Mouse (Mus musculus) brain, embryonic 14.5 days (tissue): ENCODE results near the gene Fer. TPM values are rescaled to one million over a fixed set of nuclear protein-coding genes. Genes with fewer than 3 reads are reported as not detected.
A peak's percentile ranks its signal among the peaks of the same experiment; 100 is the strongest.

ENCODE experiments used
- DNase-seq: peaks from one replicate; pipeline ENCODE4 v3.0.0-alpha.2; 2011; ENCODE audit warnings: low read depth
- CTCF ChIP-seq: fragments of 200-500 bp; IDR thresholded peaks from 2 replicates; pipeline ENCODE4 v1.5.1; 2012; ENCODE audit warnings: inconsistent platforms, mild to moderate bottlenecking, moderate library complexity, borderline replicate concordance; ENCODE audit not compliant: insufficient read depth, insufficient read length; ENCODE audit errors: extremely low read depth
- POLR2A ChIP-seq: fragments of 200-500 bp; IDR thresholded peaks from 2 replicates; pipeline ENCODE4 v1.6.1; 2012; ENCODE audit warnings: mild to moderate bottlenecking, inconsistent platforms, borderline replicate concordance; ENCODE audit not compliant: poor library complexity, insufficient read depth, insufficient read length, severe bottlenecking; ENCODE audit errors: extremely low read depth
- polyA plus RNA-seq: library from polyadenylated mRNA; depleted of rRNA; stranded (reverse); fragments of >200 nt; gene quantifications from 2 replicates; pipeline ENCODE4 v1.2.3, GENCODE M21; 2012

The Fer gene
- polyA plus RNA-seq, 1 experiment, result 14.9 TPM

DNA sequence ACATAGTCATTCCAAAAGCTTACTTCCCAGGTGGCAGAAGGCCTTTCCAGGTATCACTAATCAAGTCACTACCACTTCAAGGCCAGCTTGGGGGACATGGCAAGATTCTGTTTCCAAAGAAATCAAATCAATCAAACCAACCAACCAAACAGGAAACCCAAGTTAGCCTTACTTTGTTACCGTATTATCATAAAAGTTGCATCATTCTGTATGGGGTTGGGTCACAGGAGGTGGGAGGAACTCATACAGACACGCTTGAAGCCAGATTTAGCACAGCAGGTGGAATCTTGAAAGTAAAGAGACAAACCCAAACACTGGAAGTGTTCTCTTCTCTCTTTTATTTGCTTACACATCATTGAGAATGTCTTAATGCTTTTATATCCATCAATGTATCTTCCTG lies 125.8 kb downstream of the Fer start:
- TF ChIP-seq CTCF (no peak), POLR2A (no peak)
- DNase-seq, result no peak

DNA sequence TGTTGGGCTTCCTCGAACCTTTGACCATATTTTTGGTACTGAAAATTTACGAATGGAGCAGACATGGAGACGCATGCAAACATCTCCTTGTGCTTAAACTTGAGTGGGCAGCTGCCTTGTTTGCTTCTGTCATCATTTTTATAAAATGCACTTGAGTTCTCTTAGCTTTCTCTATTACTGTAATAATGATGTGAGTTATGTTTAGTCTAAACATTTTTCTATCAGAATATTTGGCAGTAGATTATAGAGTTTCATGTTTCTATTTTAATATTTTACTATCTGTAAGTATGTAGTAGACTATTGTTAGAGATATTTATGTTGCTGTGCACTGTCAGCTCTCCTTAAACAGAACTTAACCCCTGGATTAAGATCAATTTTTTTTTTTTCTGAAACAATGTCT lies 128.3 kb downstream of the Fer start:
- TF ChIP-seq CTCF (no peak), POLR2A (no peak)
- DNase-seq, result no peak

DNA sequence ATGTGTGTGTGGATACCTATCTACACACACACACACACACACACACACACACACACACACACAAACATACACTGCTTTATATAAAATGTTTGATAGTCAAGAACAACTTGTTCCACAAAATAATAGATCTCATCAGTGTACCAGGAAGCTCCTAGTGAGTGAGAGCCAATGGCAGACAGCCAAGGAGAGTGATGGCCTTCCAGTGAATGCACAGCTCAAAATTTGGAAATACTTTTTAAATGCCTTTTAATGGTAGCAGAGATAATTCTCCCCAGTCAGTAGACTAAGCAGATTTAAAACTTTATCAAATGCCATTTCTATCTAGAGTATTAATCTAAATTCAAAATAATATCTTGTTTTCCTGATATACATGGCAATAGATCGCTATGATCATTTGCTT lies 133.1 kb downstream of the Fer start:
- DNase-seq, result no peak
- TF ChIP-seq POLR2A (no peak), CTCF (no peak)

DNA sequence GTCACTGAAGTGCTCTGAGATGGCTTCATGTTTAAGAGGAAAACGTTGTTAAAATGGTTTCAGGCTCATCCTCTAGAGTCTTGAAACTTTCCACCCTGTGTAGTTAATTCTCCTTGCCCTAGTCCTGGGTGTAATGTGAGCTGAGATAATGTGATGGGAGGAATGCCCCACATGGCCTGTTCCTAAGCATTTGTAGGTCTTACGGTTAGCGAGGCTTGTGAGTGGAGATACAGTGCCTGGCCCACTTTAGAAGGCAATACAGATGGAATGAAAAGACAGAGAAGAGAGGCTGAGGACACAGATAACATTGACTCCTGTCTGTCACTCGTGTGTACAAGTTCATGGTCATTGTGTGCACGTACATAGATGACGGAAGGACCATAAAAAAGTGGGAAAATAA lies 134.8 kb downstream of the Fer start:
- no peak for TF ChIP-seq POLR2A
- TF ChIP-seq CTCF, result no peak
- no peak for DNase-seq

DNA sequence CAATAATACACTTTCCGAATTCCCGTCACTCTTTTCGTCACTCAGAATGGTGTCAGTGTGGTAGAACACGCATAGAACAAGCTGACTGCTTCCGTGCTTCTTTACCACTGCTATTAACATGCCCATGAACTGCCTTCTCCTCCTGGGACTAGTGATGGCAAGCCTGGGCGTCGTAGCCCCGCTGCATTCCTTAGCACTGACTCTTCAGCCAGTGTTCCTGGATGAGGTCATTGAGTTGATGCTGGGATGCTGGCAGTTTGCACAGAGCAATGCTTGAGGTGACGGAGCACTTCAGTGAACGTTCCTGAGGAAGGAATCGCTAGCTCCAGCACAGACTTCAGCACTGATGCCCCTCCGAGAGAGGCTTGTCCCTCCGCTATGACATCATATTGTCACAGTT lies 140.6 kb downstream of the Fer start:
- DNase-seq, result peak; percentile 21
- TF ChIP-seq POLR2A (no peak), CTCF (no peak)

DNA sequence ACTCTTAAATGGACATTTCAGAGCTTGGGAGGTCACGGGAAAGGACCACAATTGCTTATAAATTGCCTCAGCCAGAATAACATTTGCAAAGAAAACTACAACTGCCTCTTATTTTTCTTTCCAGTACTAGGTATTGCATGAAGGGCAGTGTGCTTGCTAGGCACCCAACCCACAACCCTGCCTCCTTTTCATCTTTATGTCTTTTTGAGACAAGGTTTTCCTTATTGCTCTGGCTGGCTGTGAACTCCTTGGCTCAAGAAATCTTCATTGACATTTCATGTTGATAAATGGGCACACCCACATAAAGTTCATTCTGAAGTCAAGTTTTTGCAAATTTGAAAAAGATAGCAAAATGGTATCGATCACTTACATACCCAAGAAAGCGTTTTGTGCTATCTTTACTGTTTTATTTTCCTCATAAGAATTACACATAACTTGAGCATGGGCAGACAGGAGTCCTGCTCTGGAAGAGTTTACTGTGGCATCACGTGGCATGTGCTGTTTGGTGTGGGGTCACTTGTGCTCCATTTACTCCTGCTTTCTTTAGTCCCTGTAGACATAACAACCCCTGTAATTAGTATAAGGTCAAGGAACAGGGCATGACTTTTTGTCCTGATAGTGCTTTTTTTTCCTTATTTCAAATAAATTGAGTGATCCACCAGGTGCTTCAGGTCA lies 142.8 kb downstream of the Fer start:
- no peak for TF ChIP-seq CTCF
- TF ChIP-seq POLR2A, result no peak

DNA sequence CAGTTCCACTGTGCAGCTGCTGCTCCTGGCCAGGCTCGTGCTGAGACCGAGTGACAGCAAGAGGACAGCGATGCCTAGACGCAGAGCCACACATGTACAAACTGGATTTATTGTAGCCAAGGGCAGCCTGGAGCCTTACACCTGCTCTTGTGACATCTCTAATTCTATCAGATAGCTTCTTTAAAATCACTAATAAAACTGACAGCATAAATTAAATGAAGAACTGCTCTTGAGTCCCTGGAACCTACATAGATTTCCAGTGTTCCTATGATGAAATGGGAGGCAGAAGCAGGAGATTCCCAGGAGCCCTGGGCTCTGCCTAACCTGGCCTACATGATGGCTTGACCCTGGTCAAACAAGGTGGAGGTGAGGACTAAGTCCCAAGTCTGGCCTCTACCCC lies 153.7 kb downstream of the Fer start:
- DNase-seq, result no peak
- TF ChIP-seq POLR2A (no peak), CTCF (no peak)

More for the DNA sequence above, 142.8 kb downstream of the Fer start:
- no peak for DNase-seq

DNA sequence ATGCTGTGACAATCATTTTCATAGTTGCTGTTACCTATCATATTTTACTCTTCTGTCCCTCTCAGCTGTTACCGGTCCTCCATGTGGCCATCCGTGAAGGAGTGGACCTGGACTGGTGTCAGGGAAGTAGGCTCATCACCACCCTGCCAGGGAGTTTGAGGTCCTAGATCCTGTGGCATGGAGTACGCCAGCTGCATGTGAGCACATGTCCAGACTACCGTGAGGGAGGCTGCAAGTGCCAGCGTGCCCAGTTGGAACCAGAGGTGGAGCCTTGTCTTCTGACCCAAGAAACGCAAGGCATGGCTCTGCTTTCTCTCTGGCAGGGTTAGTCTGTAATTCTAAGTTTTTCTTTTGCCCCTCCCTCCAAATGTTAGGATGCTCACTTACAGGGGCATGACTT lies 155.4 kb downstream of the Fer start:
- no peak for DNase-seq
- TF ChIP-seq POLR2A (no peak), CTCF (no peak)

DNA sequence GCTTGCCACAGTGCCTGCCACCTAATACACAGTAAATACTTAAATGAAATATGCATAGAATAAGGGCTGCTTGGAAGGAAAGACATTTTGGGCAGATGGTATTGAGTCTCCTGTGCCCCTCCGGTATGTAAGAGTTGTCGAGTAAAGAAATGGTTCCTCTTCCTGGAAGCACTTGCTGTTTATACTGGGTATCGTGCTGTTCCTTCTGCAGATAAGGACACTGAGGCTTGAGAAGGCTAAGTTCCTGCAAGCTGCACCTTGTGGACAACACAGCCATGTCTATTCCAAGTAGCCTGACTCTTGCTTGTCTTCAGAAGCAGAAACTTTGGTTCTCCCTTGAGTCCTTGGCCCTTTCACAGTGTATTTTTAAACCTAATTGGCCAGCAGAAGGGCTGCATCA lies 156.0 kb downstream of the Fer start:
- TF ChIP-seq CTCF (no peak), POLR2A (no peak)
- DNase-seq, result no peak

DNA sequence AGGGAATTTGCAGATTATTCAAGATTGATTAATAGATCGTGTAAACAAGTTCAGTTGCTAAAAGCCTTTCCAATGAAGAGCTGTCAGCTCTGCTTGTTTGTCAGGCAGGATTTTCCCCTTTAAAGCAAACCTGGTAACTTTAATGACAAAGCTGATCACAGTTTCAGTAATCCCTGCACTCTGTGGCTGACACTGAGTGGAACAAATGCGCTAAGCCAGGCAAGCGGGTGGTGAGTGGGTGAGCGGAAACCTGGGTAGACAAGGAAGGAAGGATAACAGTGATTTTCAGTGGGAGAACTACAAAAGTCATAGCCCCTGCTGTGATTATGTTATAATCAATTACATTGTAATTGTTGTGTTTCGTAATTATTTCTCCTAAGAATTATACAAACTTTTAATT lies 156.8 kb downstream of the Fer start:
- peak; percentile 28 for DNase-seq
- TF ChIP-seq POLR2A (no peak), CTCF (no peak)

DNA sequence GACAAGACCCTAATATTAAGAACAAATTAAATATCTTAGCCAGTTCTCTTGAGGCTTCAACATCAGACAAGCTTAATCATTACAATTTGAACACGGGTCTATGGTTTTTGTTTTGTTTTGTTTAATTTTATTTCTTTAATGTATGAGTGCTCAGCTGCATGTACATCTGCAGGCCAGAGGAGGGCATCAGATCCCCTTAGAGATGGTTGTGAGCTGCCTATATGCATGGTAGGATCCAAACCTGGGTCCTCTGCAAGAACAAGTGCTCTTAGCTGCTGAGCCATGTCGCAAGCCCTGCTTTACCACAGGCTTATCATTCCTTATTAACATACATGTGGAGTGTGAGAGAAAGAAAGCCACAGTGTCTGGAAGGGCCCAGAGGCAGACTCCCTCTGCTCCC lies 163.6 kb downstream of the Fer start:
- peak; percentile 33; the same call in 1 of the 2 replicates for TF ChIP-seq CTCF
- no peak for TF ChIP-seq POLR2A
- DNase-seq, result peak; percentile 39

DNA sequence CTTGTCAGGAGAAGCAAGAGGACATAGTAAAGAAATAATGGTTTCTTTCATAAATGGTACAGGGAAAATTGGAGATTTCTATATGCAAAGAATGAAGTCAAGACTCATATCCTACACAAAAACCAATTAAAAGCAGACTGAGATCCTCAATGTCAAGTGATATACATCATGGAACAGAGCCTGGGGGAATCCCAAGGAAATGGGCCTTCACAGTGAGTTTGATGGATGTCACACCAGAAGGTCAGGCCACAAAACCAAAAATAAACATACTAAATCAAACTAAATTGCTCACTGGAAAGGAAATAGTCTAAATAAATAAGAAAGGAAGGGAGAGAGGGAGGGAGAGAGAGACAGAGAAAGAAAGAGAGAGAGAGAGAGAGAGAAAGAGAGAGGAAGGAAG lies 178.9 kb downstream of the Fer start:
- TF ChIP-seq CTCF (no peak), POLR2A (no peak)

DNA sequence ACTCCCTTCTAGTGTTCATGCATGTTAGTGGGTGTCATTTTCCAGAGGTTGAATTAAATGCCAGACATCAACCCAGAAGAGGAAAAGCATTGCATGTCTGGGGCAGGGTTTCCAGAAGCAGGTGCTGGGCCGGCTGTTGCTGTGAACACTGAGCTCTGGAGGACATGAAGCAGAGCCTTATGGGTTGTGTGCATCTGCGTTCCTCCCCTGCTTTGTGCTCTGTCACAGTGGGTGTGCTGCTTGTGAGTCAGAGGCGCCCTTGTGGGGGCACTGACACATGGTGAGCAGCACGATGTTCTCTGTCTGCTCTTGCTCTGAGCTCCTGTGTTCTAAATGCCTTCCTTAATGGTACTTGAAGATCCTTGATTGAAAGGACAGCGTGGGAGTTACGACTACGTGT lies 182.5 kb downstream of the Fer start:
- no peak for TF ChIP-seq POLR2A
- TF ChIP-seq CTCF, result no peak
- peak; percentile 49 for DNase-seq

More for the DNA sequence above, 178.9 kb downstream of the Fer start:
- DNase-seq, result no peak

DNA sequence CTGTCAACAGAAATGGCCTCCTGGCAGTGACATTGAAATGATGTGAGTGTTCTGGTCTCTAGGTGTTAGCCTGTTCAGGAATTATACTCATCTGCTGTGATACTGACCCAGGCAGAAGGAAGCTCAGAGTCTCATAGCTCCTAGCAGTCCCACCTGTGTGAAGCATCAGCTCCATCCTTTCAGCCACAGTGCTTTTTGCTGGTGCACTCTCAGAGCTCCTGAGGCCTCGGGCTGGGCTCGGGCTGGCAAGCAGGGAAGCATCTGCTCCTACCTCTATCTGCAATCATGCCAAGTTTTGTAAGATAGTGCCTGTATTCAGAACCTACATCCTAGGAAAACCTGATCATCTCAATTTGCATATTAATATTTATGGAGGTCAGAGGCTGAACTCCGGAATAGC lies 183.7 kb downstream of the Fer start:
- no peak for TF ChIP-seq CTCF
- TF ChIP-seq POLR2A, result no peak
- no peak for DNase-seq
